Mouse (Mus musculus) embryonic stem cell, embryonic (primary cell): ENCODE results near the gene Cyp11a1.

Source experiments
- CTCF ChIA-PET, 4 experiments: fragments of 300-600 bp in 2 of 4; fragments of 350-600 bp in 2 of 4; sonication (Branson Sonifier 250); formaldehyde crosslinking; loops; one replicate each; lab custom pipeline; 2022; ENCODE audit warnings: inconsistent platforms in 2 of 4; lab: Charles Lee
- POLR2A ChIA-PET, 4 experiments: fragments of 300-600 bp in 2 of 4; fragments of 350-600 bp in 2 of 4; sonication (Branson Sonifier 250); formaldehyde crosslinking; loops; one replicate each; lab custom pipeline; 2022; ENCODE audit warnings: antibody characterized with exemption in 4 of 4, inconsistent platforms in 1 of 4; lab: Charles Lee

Gene Cyp11a1

DNA sequence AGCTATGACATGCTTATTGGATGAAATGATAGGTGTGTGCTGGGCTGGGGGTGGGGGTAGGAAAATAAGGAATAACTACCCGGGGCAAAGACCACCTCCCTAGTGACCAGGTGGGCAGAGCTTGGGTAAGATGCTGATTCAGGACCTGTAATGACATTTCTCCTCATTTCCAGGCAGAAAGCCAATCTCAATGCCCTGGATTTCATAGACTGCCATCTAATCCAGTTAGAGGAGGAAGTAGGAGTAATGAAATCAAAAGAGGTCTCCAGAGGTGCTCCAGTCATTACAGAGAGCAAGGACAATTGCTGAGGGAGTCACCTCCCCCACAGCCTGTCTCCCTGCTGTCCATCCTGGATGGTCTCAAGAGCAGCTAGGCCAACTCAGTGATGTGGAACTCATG, 53.7 kb downstream of the Cyp11a1 start:
- CTCF ChIA-PET: interaction anchor here in 2 of 4 experiments (1.4 to 2.2 kb wide), 4 partner anchors 8 to 144 kb away, joined by 5 to 9 read pairs (median 6); partner anchors contain the start of genes Islr (in 1 of the 2) and Islr2 (in 1 of the 2)
- POLR2A ChIA-PET: interaction anchor here in 2 of 4 experiments (0.6 to 1.5 kb wide), 4 partner anchors 9 to 187 kb away, joined by 3 to 4 read pairs (median 3); no protein-coding TSS in a partner anchor

- POLR2A ChIA-PET: interaction anchor here in 2 of 4 experiments (0.6 to 1.5 kb wide), 3 partner anchors 10 to 186 kb away, joined by 3 to 4 read pairs (median 3); no protein-coding TSS in a partner anchor
- CTCF ChIA-PET: interaction anchor here in 3 of 4 experiments (0.7 to 2.2 kb wide), 8 partner anchors 9 to 143 kb away, joined by 3 to 9 read pairs (median 4); partner anchors contain the start of genes Islr (in 3 of the 3) and Islr2 (in 3 of the 3)
Observed at GRCm38 (mm10) chr9:58060677-58061667, 54.8 kb downstream of the Cyp11a1 start.

DNA sequence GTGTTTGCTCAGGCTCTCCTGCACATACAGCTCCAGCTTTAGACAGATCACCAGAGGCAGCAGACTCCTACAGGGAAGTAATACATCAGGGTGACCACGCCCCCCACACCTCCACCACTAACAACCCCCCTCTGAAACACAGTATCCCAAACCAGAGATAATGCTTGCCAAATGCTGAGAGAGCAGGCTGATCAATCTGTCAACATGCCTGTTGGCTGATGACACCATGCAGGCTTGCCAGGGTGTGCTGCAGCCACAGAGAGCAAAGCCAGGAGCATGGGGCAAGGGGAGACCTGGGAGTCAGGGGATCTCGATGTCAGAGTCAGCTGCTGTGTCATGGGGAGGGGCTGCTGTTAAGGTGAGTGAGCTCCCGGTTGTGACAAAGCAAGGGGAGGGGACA, 57.3 kb downstream of the Cyp11a1 start, which contains the start of gene Stra6:
Stra6 (plus strand) TSS at position 258 of the 400 bp plus-strand sequence.
- ChIA-PET POLR2A (interaction anchor here in 2 of 4 experiments (0.6 to 1.5 kb wide), 2 partner anchors 14 to 297 kb away, joined by 4 read pairs; no protein-coding TSS in a partner anchor), CTCF (interaction anchor here in 2 of 4 experiments (0.5 to 1.5 kb wide), 4 partner anchors 18 to 153 kb away, joined by 3 to 7 read pairs (median 4); no protein-coding TSS in a partner anchor)

GRCm38 (mm10) chr9:58065532-58065931, 59.3 kb downstream of the Cyp11a1 start:
- CTCF ChIA-PET: interaction anchor here in 1 of 4 experiments (1.6 kb wide), 1 partner anchor 139 kb away, joined by 7 read pairs; the partner anchor contains the start of genes Islr and Islr2
- POLR2A ChIA-PET: interaction anchor here in 1 of 4 experiments (1.1 kb wide), 1 partner anchor 10 kb away, joined by 3 read pairs; no protein-coding TSS in a partner anchor

GRCm38 (mm10) chr9:58065977-58066730, 59.9 kb downstream of the Cyp11a1 start:
- ChIA-PET POLR2A (interaction anchor here in 2 of 4 experiments (0.6 to 1.1 kb wide), 2 partner anchors 11 to 19 kb away, joined by 3 read pairs; no protein-coding TSS in a partner anchor), CTCF (interaction anchor here in 3 of 4 experiments (0.6 to 1.6 kb wide), 4 partner anchors 28 to 144 kb away, joined by 3 to 7 read pairs (median 4); partner anchors contain the start of genes Islr (in 1 of the 3) and Islr2 (in 1 of the 3))

DNA sequence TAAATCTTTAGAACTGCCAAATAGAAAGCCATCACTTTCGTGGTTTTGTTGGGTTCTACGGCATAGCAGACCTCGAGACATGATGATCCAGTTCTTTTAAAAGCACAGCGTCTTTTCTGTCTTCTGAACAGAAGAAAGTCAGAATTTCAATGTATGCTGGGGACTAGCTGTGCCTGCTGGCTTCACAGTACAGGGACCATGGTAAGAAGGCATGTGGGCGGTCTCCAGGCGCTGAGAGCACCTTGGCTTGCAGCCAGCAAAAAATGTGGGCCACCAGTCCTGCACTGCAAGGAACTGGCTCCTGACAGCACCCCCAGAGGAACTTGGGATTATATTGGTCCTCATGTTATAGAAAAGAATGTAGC, 60.5 kb downstream of the Cyp11a1 start:
- ChIA-PET CTCF (interaction anchor here in 3 of 4 experiments (1.1 to 1.6 kb wide), 3 partner anchors 29 to 143 kb away, joined by 3 to 7 read pairs (median 3); partner anchors contain the start of genes Islr (in 1 of the 3) and Islr2 (in 1 of the 3)), POLR2A (interaction anchor here in 1 of 4 experiments (1.1 kb wide), 1 partner anchor 11 kb away, joined by 3 read pairs; no protein-coding TSS in a partner anchor)

GRCm38 (mm10) chr9:58067546-58067945, 61.3 kb downstream of the Cyp11a1 start:
- CTCF ChIA-PET: interaction anchor here in 1 of 4 experiments (1.2 kb wide), 1 partner anchor 29 kb away, joined by 3 read pairs; no protein-coding TSS in a partner anchor
- POLR2A ChIA-PET: interaction anchor here in 1 of 4 experiments (0.6 kb wide), 1 partner anchor 143 kb away, joined by 3 read pairs; no protein-coding TSS in a partner anchor

- ChIA-PET POLR2A (no interaction called here), CTCF (interaction anchor here in 2 of 4 experiments (0.5 to 0.7 kb wide), 2 partner anchors 120 to 146 kb away, joined by 4 to 17 read pairs; no protein-coding TSS in a partner anchor)
Observed at GRCm38 (mm10) chr9:58074561-58074960, 68.3 kb downstream of the Cyp11a1 start.
